Mouse (Mus musculus): ENCODE data around the gene Kbtbd7. TPM values are rescaled to one million over a fixed set of nuclear protein-coding genes. Genes with fewer than 3 reads are reported as not detected.

Kbtbd7 gene
- polyA plus RNA-seq, 1 experiment from 2014 or later: 13.0 TPM

GRCm38 (mm10) chr14:79465623-79466022 lies 39.3 kb downstream of the Kbtbd7 start:
- H3K27ac ChIP-seq: no peak overlapping the region
- 92% methylated on average over 1 of the region's 1 CpGs for WGBS
- H3K36me3 ChIP-seq: peaks cover 94% of the 10 kb centered on the region

DNA sequence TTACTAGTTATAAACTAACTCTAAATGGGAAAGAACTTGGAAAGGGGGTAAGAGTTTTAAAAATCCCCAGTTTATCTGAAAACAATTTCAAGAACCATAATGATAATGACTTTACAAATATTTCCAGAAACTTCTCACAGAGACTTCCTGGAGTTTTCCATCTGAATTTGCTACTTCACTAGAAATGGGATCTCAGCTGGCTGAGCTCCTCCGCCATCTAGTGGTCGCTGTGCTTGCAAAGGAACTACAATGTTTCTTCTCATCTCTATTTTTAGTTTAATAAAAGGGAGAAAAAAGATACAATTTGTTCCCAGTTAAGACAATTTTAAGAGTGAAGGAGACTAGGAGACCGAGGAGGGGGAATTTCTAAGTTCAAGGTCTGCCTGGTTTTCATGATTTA lies 41.3 kb downstream of the Kbtbd7 start:
- Histone ChIP-seq H3K4me1 (no peaks in the 10 kb centered on the region), H3K27me3 (ENCODE audit: low read depth, poor library complexity, severe bottlenecking) (no peaks in the 10 kb centered on the region), H3K4me3 (no peak overlapping the region), H3K27ac (no peak overlapping the region), H3K36me3 (peaks cover 94% of the 10 kb centered on the region), H3K9me3 (replicated peaks) (no peaks in the 10 kb centered on the region)
- DNase-seq (ENCODE audit: low spot score): peak; percentile 54
- 33% methylated on average over 3 of the region's 3 CpGs for WGBS

More at GRCm38 (mm10) chr14:79465623-79466022, 39.3 kb downstream of the Kbtbd7 start:
- Histone ChIP-seq H3K4me3 (no peak overlapping the region), H3K27me3 (ENCODE audit: low read depth, poor library complexity, severe bottlenecking) (no peaks in the 10 kb centered on the region), H3K9me3 (replicated peaks) (no peaks in the 10 kb centered on the region), H3K4me1 (no peaks in the 10 kb centered on the region)
- no peak for DNase-seq (ENCODE audit: low spot score)

- Histone ChIP-seq H3K4me1 (no peaks in the 10 kb centered on the region), H3K9me3 (replicated peaks) (no peaks in the 10 kb centered on the region), H3K27me3 (ENCODE audit: low read depth, poor library complexity, severe bottlenecking) (no peaks in the 10 kb centered on the region), H3K4me3 (no peak overlapping the region), H3K36me3 (peaks cover 95% of the 10 kb centered on the region), H3K27ac (no peak overlapping the region)
- 98% methylated on average over 2 of the region's 2 CpGs for WGBS
- DNase-seq (ENCODE audit: low spot score): no peak
These were observed 47.1 kb downstream of the Kbtbd7 start for GRCm38 (mm10) chr14:79473384-79473783.

Other genes starting within 250 kb of the Kbtbd7 start
- not detected in 2 replicates for gene Zfp957, start 179.1 kb upstream of the Kbtbd7 start, polyA plus RNA-seq (2016; fragmentation: Nextera tagmentation; extraction: Ambion mirVana)
- 9.5 and 14.8 TPM in 2 replicates for gene Rgcc, start 124.9 kb upstream of the Kbtbd7 start, polyA plus RNA-seq (2016; fragmentation: Nextera tagmentation; extraction: Ambion mirVana)
- gene Naa16, start 35.7 kb upstream of the Kbtbd7 start, polyA plus RNA-seq (2016; fragmentation: Nextera tagmentation; extraction: Ambion mirVana): 48.8 and 52.6 TPM in 2 replicates
- gene Mtrf1, start 28.7 kb upstream of the Kbtbd7 start, polyA plus RNA-seq (2016; fragmentation: Nextera tagmentation; extraction: Ambion mirVana): 8.6 and 9.8 TPM in 2 replicates
- gene Kbtbd6, start 25.3 kb downstream of the Kbtbd7 start, polyA plus RNA-seq (2016; fragmentation: Nextera tagmentation; extraction: Ambion mirVana): 5.3 TPM in 2 replicates
- gene Elf1, start 54.7 kb downstream of the Kbtbd7 start, polyA plus RNA-seq (2016; fragmentation: Nextera tagmentation; extraction: Ambion mirVana): 3.6 and 5.8 TPM in 2 replicates
- gene Wbp4, start 55.0 kb downstream of the Kbtbd7 start, polyA plus RNA-seq (2016; fragmentation: Nextera tagmentation; extraction: Ambion mirVana): 39.2 and 41.0 TPM in 2 replicates
- 147 and 148 TPM in 2 replicates for gene Sugt1, start 161.2 kb downstream of the Kbtbd7 start, polyA plus RNA-seq (2016; fragmentation: Nextera tagmentation; extraction: Ambion mirVana)
- gene Cnmd, start 235.7 kb downstream of the Kbtbd7 start, polyA plus RNA-seq (2016; fragmentation: Nextera tagmentation; extraction: Ambion mirVana): 0.20 and 4.9 TPM in 2 replicates

All from limb, embryonic 10.5 days (tissue).